Mouse (Mus musculus): ENCODE data around the gene Cplx3.

DNA sequence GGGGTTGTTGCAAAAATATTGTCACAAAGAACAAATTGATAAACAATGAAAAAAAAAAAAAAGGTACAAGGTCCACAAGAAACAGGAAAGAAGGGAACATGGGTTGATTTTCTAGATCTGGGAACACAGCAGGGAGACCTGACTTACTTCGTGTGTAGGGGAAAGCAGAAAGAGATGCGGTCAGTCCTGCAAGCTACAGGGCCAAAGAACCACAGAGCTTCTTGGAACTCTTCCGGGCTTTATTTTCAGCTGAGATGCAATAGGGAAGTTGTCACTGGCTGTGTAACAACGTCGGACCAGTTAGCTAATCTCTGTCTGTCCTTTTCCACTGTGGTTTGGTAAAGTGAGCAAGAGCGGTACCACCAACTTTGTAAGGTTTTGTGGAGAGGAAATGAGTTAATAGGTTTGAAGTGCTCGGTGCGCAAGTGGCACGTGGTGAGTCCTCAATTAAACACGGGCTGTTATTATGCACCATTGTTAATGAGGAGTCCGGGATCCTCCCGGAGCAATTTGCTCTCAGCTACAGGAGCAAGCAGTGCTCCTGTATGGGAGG lies 40.5 kb upstream of the Cplx3 start:
- no peak for TF ChIP-seq CTCF (IDR thresholded peaks at IDR 0.05; ENCODE audit: extremely low read depth, insufficient read length, insufficient replicate concordance, low read depth, low read length)
- no peak for TF ChIP-seq POLR2A (IDR thresholded peaks at IDR 0.05; ENCODE audit: low read depth, low read length)

Data from small intestine, adult 2 months (tissue).